Mouse (Mus musculus) gastrocnemius, adult 2 months (tissue): ENCODE measurements at regions not wholly inside any gene's neighbourhood (a gene's known extent, or its start where the extent isn't known, plus 50 kb on each side); places are given as distances from the start of the nearest gene placed in this dataset.
"Not testable (repeated sequence)": the region's sequence is repeated elsewhere in the genome, so short reads cannot be mapped to it uniquely, and the experiment has no call there.

Experiments
- DNase-seq: peaks from one replicate; pipeline ENCODE4 v3.0.0; 2022
- H3K27ac ChIP-seq: fragments of 200-600 bp; 2 replicates; pipeline ENCODE4 v1.8.1; 2022; ENCODE audit warnings: mild to moderate bottlenecking
- H3K4me3 ChIP-seq: fragments of 200-600 bp; 2 replicates; pipeline ENCODE4 v1.8.1; 2022; ENCODE audit warnings: mild to moderate bottlenecking, moderate library complexity
- CTCF ChIP-seq: fragments of 200-600 bp; IDR thresholded peaks from 2 replicates; pipeline ENCODE4 v1.8.1; 2022; ENCODE audit warnings: antibody characterized with exemption, mild to moderate bottlenecking, moderate library complexity
- intact Hi-C: fragments of 180-260 bp; cut with DNase I; formaldehyde crosslinking; loops from one replicate; pipeline ENCODE4 v1.15.1; 2025

GRCm38 (mm10) chr5:42884251-42884650 lies 348.7 kb upstream of the Cpeb2 start:
- Histone ChIP-seq H3K4me3 (no peak overlapping the region), H3K27ac (no peak overlapping the region)
- no peak for DNase-seq
- no peak for TF ChIP-seq CTCF
- intact Hi-C loops, result no loop called here

GRCm38 (mm10) chr5:42891890-42892289 lies 341.1 kb upstream of the Cpeb2 start:
- TF ChIP-seq CTCF, result no peak
- intact Hi-C loops, result no loop called here
- no peak overlapping the region for H3K4me3 ChIP-seq
- no peak overlapping the region for H3K27ac ChIP-seq
- DNase-seq, result no peak

DNA sequence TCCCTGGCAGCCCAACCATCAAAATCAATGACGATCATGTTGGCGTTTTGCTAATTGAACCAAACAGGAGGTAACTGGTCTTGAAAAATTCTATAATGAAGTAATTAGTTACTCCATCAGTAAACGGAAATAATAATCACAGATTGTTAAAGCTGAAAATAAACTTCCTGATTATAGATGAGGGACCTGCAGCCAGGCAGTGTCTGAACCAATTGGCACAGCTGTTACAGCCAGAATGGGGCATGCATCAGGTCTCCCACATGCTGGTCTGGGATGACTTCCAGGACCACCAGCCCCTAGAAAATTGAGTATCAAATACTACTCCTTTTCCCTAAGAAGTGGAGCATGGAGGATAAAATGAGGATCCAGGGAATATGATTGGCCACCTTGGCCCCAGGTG lies 326.8 kb upstream of the Cpeb2 start:
- no peak for TF ChIP-seq CTCF

DNA sequence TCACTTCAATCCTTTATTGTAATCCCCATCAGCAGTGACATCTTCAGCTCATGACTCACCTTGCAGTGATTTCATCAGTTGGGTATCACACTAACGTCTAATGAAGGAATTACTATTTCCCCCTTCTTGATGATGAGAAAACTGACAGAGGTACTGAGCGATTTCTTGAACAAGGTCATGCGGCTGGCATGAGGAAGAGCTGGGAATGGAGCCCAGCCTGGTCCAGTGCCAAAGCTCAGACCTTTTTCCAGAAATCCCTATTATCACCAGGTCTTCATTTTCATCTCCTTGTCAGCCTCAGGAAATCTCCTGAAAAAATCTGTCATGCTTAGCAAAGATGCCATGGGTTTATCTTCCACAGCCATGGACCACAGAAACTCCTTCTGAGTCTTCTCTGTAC lies 313.6 kb upstream of the Cpeb2 start:
- no peak for TF ChIP-seq CTCF
- Histone ChIP-seq H3K27ac (no peak overlapping the region), H3K4me3 (no peak overlapping the region)
- DNase-seq, result no peak
- intact Hi-C loops, result no loop called here

More for the DNA sequence above, 326.8 kb upstream of the Cpeb2 start:
- Histone ChIP-seq H3K4me3 (no peak overlapping the region), H3K27ac (no peak overlapping the region)
- DNase-seq, result no peak
- intact Hi-C loops, result no loop called here

GRCm38 (mm10) chr5:42932106-42932505 lies 300.9 kb upstream of the Cpeb2 start:
- no peak overlapping the region for H3K4me3 ChIP-seq
- no peak for DNase-seq
- H3K27ac ChIP-seq, result no peak overlapping the region
- intact Hi-C loops, result no loop called here
- TF ChIP-seq CTCF, result no peak

DNA sequence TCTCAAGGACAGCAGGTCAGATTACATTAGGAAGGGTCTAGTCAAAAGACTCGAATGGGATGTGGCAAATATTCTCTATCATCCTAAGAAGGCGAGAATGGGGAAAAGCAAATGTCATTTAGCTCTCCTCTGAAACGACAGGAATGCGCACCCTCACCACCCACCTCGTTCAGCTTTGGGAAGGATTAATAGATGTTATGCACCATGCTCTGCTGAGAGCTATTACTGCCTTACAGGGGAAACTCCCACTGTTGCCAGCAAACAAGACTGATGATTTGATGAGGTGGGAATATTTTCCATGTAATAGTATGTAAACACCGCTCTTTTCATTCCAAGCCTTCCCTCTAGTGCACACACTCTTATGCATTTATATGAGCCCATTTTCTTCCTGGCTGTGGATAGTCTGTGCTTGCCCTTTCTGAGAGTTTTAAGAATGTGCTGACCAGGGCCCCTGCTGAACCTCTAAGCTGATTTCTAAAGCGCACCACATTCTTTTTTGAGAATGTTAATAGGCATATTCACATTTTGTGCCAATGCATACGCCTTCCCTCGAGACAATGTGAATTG lies 273.6 kb upstream of the Cpeb2 start:
- Histone ChIP-seq H3K27ac (no peak overlapping the region), H3K4me3 (no peak overlapping the region)
- intact Hi-C loops, result no loop called here
- DNase-seq, result no peak
- no peak for TF ChIP-seq CTCF

- intact Hi-C loops, H3K27ac ChIP-seq, H3K4me3 ChIP-seq, DNase-seq: not testable (repeated sequence)
Observed at GRCm38 (mm10) chr5:42966952-42967351, 266.0 kb upstream of the Cpeb2 start.

GRCm38 (mm10) chr5:42969209-42969608 lies 263.8 kb upstream of the Cpeb2 start:
- no peak for TF ChIP-seq CTCF
- no peak overlapping the region for H3K27ac ChIP-seq
- no peak overlapping the region for H3K4me3 ChIP-seq
- intact Hi-C loops, result no loop called here
- no peak for DNase-seq

- Histone ChIP-seq H3K27ac (no peak overlapping the region), H3K4me3 (no peak overlapping the region)
- no peak for DNase-seq
- intact Hi-C loops, result no loop called here
- no peak for TF ChIP-seq CTCF
Observed at GRCm38 (mm10) chr5:42969621-42970020, 263.3 kb upstream of the Cpeb2 start.

- intact Hi-C loops, result no loop called here
- no peak overlapping the region for H3K4me3 ChIP-seq
- no peak for DNase-seq
- TF ChIP-seq CTCF, result no peak
- no peak overlapping the region for H3K27ac ChIP-seq
Observed at GRCm38 (mm10) chr5:42977108-42977507, 255.9 kb upstream of the Cpeb2 start.

- Histone ChIP-seq H3K27ac (no peak overlapping the region), H3K4me3 (no peak overlapping the region)
- intact Hi-C loops, result no loop called here
- TF ChIP-seq CTCF, result no peak
- DNase-seq, result no peak
Observed at GRCm38 (mm10) chr5:42980946-42981650, 251.9 kb upstream of the Cpeb2 start.

- TF ChIP-seq CTCF, result peak; percentile 48
- intact Hi-C loops, result loop anchor here (5.0 kb wide), 2 partner anchors 246 to 376 kb away; partner anchors contain the start of gene Cpeb2
- H3K4me3 ChIP-seq, result no peak overlapping the region
- DNase-seq, result peak; percentile 38
- no peak overlapping the region for H3K27ac ChIP-seq
Observed at GRCm38 (mm10) chr5:42986203-42986602, 246.8 kb upstream of the Cpeb2 start.

DNA sequence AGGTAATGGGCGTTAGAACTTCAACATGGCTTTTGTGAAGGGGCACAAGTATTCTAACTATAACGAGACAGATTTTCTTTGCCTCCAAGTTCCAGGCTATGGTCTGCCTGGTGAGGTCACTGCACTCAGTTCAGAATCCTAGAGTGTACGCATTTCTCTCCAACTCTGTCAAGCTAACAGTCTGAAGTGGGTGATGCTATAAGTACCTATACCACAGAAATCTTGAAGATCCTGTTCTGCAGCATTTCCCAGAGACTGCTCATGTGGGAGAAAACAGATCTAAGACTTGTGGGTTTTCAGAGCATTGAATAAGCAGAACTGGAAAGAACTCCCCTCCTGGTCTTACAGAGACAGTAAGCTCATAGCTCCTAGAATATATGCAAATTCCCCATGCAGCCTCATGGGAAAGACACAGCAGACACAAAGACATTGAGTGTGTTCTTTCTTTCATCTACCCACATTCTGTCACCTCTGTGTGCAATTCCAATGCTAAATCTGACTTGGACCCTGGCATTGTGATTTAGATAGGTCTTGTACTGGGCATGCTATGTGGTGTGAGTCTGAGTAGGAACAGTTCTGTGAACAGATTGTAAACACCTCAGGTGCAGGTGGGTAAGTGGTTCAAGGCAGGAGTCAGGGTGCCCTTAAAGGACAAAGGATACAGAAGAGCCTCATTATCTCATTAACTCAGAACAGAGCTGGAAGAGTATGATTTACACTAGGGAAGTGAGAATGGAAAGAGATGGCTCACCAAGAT lies 245.1 kb upstream of the Cpeb2 start:
- Histone ChIP-seq H3K27ac (no peak overlapping the region), H3K4me3 (no peak overlapping the region)
- intact Hi-C loops, result loop anchor here (5.0 kb wide), 2 partner anchors 244 to 374 kb away; partner anchors contain the start of gene Cpeb2
- TF ChIP-seq CTCF, result no peak
- DNase-seq, result no peak
